Mouse (Mus musculus): ENCODE results near the gene Mmp11. TPM values are rescaled to one million over a fixed set of nuclear protein-coding genes. Genes with fewer than 3 reads are reported as not detected.

Mmp11 gene
- polyA plus RNA-seq (2012; ENCODE audit: low replicate concordance), result 0.56 and 0.94 TPM in 2 replicates

DNA sequence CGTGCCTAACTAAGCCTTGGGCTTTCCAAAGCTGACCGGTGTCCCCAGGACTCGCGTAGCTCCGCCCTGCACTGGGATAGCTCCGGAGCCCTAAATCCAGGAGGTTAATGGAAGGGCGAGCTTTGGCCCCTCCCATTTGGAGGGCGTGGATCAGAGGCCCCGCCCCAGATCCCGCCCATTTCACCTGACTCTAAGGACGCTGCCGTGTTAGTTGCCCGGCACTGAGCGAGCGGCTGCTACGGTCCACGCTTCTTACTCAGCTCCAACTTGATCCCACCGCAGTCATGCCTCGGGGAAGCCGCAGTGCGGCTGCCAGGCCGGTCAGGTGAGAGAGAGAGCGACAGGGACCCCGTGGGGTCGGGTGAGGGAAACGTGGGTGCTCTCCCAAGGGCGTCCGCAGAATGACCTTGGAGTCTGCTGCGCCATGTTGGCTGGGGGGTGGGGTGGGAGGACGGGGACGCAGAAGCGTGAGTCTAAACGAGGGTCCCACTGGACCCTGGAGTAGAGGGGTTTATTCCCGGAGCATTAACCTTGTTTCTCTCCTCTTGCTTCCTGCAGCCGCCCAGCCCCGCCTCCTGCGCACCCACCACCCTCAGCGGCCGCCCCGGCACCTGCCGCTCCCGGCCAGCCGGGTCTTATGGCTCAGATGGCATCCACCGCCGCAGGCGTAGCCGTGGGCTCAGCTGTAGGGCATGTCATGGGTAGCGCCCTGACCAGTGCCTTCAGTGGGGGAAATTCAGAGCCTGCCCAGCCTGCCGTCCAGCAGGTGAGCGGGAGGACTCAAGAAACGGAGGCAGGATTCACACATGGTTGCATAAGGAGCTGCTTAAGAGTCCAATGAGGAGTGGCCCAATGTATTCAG is at the start of gene Mmp11:
TSS of gene Mmp11 (minus strand) at position 817 of the 862 bp plus-strand sequence.

DNA sequence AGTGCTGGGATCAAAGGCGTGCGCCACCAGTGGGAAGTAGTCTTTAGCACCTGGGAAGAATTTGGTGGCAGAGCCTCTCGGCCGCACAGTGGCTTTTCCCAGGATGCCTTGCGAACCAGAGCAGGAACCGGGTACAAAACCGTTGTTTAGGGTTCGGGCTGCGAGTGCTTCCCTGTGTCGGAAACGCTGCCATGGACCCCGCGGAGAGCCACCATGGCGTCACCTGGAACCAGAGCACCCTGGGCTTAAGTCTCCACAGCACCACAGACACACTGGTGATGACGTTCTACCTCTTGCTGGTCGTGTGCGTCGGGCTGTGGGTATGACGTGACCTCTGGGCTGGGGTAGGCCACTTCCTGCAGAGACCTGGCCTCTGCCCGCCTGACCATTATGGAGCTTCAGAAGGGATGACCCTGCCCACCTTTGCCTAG is 18.1 kb upstream of the Mmp11 start, which contains the start of gene Gm5134:
TSS of gene Gm5134 (plus strand) at position 134 of the 431 bp plus-strand sequence.

GRCm38 (mm10) chr10:75942736-75943477 is 6.6 kb upstream of the Mmp11 start, which contains the start of gene Vpreb3:
Gene Vpreb3, plus strand, starts transcription at chr10:75943057.

DNA sequence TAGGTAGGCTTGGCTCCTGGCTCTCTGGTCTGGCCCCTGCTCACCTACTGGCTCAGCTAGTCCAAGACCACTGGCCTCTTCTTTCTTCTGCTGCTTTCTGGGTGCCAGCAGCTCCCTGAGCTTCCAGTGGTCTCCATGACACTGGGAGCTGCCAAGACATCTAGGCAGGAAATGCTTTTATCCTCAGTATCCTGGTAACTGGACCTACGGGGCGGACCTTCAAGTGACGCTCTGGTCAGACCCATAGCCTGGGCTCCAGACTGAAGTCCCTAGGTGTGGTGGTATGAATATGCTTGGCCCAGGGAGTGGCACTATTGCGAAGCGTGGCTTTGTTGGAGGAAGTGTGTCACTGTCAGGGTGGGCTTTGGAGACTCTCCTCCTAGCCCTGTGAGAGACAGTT is 4.2 kb upstream of the Mmp11 start, which contains the start of gene Gm867:
TSS of gene Gm867 (minus strand) at position 153 of the 400 bp plus-strand sequence.

DNA sequence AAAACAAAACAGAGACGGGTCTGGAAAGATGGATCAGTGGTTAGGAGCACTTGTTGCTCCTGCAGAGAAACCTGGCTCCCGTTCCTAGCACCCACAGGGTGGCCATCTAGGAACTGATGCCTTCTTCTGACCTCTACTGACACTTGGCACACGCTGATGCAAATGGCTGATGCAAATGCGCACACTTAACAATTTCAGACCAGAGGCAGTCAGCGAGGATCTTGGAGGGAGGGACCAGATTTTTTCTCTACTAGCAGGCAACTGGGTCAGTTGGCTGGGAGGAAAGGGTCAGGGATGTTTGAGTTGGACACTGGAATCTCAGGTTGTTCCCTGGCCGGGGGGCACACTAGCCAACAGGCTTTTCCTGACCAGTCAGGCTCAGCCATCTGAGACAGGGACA is 3.4 kb downstream of the Mmp11 start, which contains the start of gene Chchd10:
TSS of gene Chchd10 (plus strand) at position 240 of the 400 bp plus-strand sequence.

GRCm38 (mm10) chr10:75921026-75921725 is 15.1 kb downstream of the Mmp11 start, which contains the start of gene Smarcb1:
Gene Smarcb1, minus strand, starts transcription at chr10:75921617.

DNA sequence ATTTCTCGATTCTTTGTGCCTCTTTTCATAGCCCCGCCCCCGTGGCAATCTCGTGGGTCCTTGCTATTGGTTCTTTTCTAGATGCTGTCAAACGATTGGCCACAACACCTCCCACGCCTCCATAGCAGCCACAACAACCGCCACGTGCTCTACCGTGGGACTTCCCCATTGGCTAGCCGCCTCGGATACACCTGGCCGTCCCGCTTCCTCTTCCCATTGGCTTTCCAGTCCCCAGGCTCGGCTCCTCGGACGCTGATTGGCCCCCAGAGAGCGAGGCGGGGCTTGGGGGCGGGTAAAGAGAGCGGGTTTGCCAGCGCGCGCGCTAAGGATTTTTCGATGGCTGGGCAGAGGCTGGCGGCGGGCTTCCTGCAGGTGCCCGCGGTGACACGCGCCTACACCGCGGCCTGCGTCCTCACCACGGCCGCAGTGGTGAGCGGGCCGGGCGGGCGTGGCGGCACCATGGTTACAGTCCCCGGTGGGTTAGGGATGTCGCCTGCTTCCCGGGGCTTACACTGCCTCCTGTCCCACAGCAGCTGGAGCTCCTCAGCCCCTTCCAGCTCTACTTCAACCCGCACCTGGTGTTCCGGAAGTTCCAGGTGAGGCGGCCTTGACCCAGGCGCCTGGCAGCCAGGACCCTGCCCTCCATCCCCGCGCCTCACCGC is 43.1 kb downstream of the Mmp11 start, which contains the start of gene Derl3:
TSS of gene Derl3 (plus strand) at position 325 of the 662 bp plus-strand sequence.

Other genes starting within 250 kb of the Mmp11 start
- gene Cabin1, start 172.2 kb downstream of the Mmp11 start, polyA plus RNA-seq (2012; ENCODE audit: low replicate concordance), result 92.4 and 95.9 TPM in 2 replicates
- gene Ddt, start 163.1 kb downstream of the Mmp11 start, polyA plus RNA-seq (2012; ENCODE audit: low replicate concordance), result 6.1 and 31.5 TPM in 2 replicates
- not detected in 2 replicates for gene Gm20441, start 155.5 kb downstream of the Mmp11 start, polyA plus RNA-seq (2012; ENCODE audit: low replicate concordance)
- gene Gstt3, start 155.1 kb downstream of the Mmp11 start, polyA plus RNA-seq (2012; ENCODE audit: low replicate concordance), result 0.27 and 0.55 TPM in 2 replicates
- 0.18 and 1.6 TPM in 2 replicates for gene Gstt1, start 137.9 kb downstream of the Mmp11 start, polyA plus RNA-seq (2012; ENCODE audit: low replicate concordance)
- not detected in 2 replicates for gene Gstt4, start 114.0 kb downstream of the Mmp11 start, polyA plus RNA-seq (2012; ENCODE audit: low replicate concordance)
- 3.1 and 4.5 TPM in 2 replicates for gene Gstt2, start 99.1 kb downstream of the Mmp11 start, polyA plus RNA-seq (2012; ENCODE audit: low replicate concordance)
- 481 and 626 TPM in 2 replicates for gene Mif, start 76.3 kb downstream of the Mmp11 start, polyA plus RNA-seq (2012; ENCODE audit: low replicate concordance)
- 98.4 and 350 TPM in 2 replicates for gene Derl3, start 43.1 kb downstream of the Mmp11 start, polyA plus RNA-seq (2012; ENCODE audit: low replicate concordance)
- gene Smarcb1, start 14.9 kb downstream of the Mmp11 start, polyA plus RNA-seq (2012; ENCODE audit: low replicate concordance), result 301 and 413 TPM in 2 replicates
- 474 and 1,050 TPM in 2 replicates for gene Chchd10, start 3.4 kb downstream of the Mmp11 start, polyA plus RNA-seq (2012; ENCODE audit: low replicate concordance)
- 2.3 and 3.0 TPM in 2 replicates for gene Gm867, start 4.2 kb upstream of the Mmp11 start, polyA plus RNA-seq (2012; ENCODE audit: low replicate concordance)
- gene Vpreb3, start 6.6 kb upstream of the Mmp11 start, polyA plus RNA-seq (2012; ENCODE audit: low replicate concordance), result 1.2 and 1.8 TPM in 2 replicates
- gene Gm5134, start 18.0 kb upstream of the Mmp11 start, polyA plus RNA-seq (2012; ENCODE audit: low replicate concordance), result not detected in 2 replicates
- 2.5 and 8.6 TPM in 2 replicates for gene Zfp280b, start 96.2 kb upstream of the Mmp11 start, polyA plus RNA-seq (2012; ENCODE audit: low replicate concordance)
- gene Slc5a4b, start 174.5 kb upstream of the Mmp11 start, polyA plus RNA-seq (2012; ENCODE audit: low replicate concordance), result not detected in 2 replicates
- not detected in 2 replicates for gene Slc5a4a, start 211.0 kb upstream of the Mmp11 start, polyA plus RNA-seq (2012; ENCODE audit: low replicate concordance)